Mouse (Mus musculus) heart, embryonic 12.5 days (tissue): ENCODE results near the gene Slc33a1. TPM values are rescaled to one million over a fixed set of nuclear protein-coding genes. Genes with fewer than 3 reads are reported as not detected.
A peak's percentile ranks its signal among the peaks of the same experiment; 100 is the strongest.

Experiments
- ATAC-seq: fragments of 200-750 bp; cut with Nextera tagmentation; 2 replicates; pipeline ENCODE4 v1.8.0; 2017; ENCODE audit warnings: moderate TSS enrichment, moderate library complexity; ENCODE audit not compliant: insufficient number of reproducible peaks, low FRiP score
- H3K27ac ChIP-seq: fragments of 300-500 bp; sonication (generic); 2 replicates; pipeline ENCODE4 v1.5.1; 2016; ENCODE audit warnings: mild to moderate bottlenecking, moderate library complexity; ENCODE audit not compliant: poor library complexity, severe bottlenecking
- H3K27me3 ChIP-seq: fragments of 300-500 bp; sonication (generic); replicated peaks from 2 replicates; pipeline ENCODE4 v1.6.1; 2016; ENCODE audit warnings: mild to moderate bottlenecking, moderate library complexity
- H3K36me3 ChIP-seq: fragments of 300-500 bp; sonication (generic); 2 replicates; pipeline ENCODE4 v1.6.1; 2016; ENCODE audit warnings: mild to moderate bottlenecking, moderate library complexity
- H3K4me1 ChIP-seq: fragments of 300-500 bp; sonication (generic); replicated peaks from 2 replicates; pipeline ENCODE4 v1.6.1; 2016; ENCODE audit warnings: mild to moderate bottlenecking
- H3K4me2 ChIP-seq: fragments of 300-500 bp; sonication (generic); 2 replicates; pipeline ENCODE4 v1.6.1; 2016; ENCODE audit warnings: mild to moderate bottlenecking, moderate library complexity
- H3K4me3 ChIP-seq: fragments of 300-500 bp; sonication (generic); 2 replicates; pipeline ENCODE4 v1.5.1; 2016; ENCODE audit warnings: mild to moderate bottlenecking
- H3K9ac ChIP-seq: fragments of 300-500 bp; sonication (generic); 2 replicates; pipeline ENCODE4 v1.6.1; 2016; ENCODE audit warnings: mild to moderate bottlenecking, moderate library complexity
- H3K9me3 ChIP-seq: fragments of 300-500 bp; sonication (generic); replicated peaks from 2 replicates; pipeline ENCODE4 v1.6.1; 2016; ENCODE audit warnings: mild to moderate bottlenecking, moderate library complexity
- WGBS: fragments of 180-500 bp; shearing (Covaris S2); methylation state at CpG from one replicate; pipeline ENCODE4 v1.1.7; 2016; 5-methylcytosine and 5-hydroxymethylcytosine counted together
- polyA plus RNA-seq: library from polyadenylated mRNA; unstranded; fragments of >200 nt; fragmentation: Nextera tagmentation; extraction: Ambion mirVana; gene quantifications from 2 replicates; pipeline ENCODE4 v1.2.1, GENCODE M21; 2016

The Slc33a1 gene
- polyA plus RNA-seq, 1 experiment from 2014 or later = 10.3 TPM

DNA sequence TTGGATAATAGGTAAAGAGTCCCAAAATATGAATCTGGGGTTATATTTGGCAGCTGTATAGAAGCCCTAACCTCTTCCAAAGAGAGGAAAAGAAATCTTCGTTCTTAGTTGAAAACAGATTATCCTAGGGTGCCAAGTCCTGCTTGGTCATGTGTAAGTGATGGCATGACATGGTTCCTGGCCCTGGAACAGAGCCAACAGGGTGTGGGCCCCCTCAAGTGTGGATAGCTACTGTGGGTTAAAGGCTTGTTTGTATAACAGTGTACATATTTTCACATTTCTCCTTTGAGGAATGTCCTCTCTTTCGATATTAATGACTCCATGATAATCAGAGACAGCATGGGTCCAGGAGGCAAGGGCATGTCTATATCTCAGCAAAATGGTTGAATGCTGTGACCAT is 25.6 kb downstream of the Slc33a1 start:
- H3K4me2 ChIP-seq = no peak overlapping the region
- H3K4me3 ChIP-seq = no peak overlapping the region
- ATAC-seq = no peak
- H3K9ac ChIP-seq = no peak overlapping the region
- peaks cover 7% of the 10 kb centered on the region; the same call in 1 of the 2 replicates for H3K36me3 ChIP-seq
- H3K9me3 ChIP-seq = no peaks in the 10 kb centered on the region
- H3K27me3 ChIP-seq = no peaks in the 10 kb centered on the region
- H3K4me1 ChIP-seq = no peaks in the 10 kb centered on the region
- 88% methylated on average over 2 of the region's 2 CpGs for WGBS
- H3K27ac ChIP-seq = no peak overlapping the region

- peak; percentile 96 for ATAC-seq
- Histone ChIP-seq H3K27ac (peak within 1 kb of the TSS; percentile 46; the same call in 1 of the 2 replicates), H3K4me3 (peak within 1 kb of the TSS; percentile 56), H3K27me3 (no peaks in the 10 kb centered on the region), H3K36me3 (peaks cover 4% of the 10 kb centered on the region; the same call in 1 of the 2 replicates), H3K4me2 (peak within 1 kb of the TSS; percentile 65), H3K9me3 (no peaks in the 10 kb centered on the region), H3K4me1 (0 out of 2 replicates have a peak, but pooled peaks cover 3% of the 10 kb centered on the region), H3K9ac (peak within 1 kb of the TSS; percentile 75)
- 4% methylated on average over 47 of the region's 48 CpGs for WGBS
Measured at GRCm38 (mm10) chr3:63928878-63929859, 35.4 kb downstream of the Slc33a1 start, which contains the start of gene E130311K13Rik. TSS of gene E130311K13Rik (minus strand) at chr3:63929472.

DNA sequence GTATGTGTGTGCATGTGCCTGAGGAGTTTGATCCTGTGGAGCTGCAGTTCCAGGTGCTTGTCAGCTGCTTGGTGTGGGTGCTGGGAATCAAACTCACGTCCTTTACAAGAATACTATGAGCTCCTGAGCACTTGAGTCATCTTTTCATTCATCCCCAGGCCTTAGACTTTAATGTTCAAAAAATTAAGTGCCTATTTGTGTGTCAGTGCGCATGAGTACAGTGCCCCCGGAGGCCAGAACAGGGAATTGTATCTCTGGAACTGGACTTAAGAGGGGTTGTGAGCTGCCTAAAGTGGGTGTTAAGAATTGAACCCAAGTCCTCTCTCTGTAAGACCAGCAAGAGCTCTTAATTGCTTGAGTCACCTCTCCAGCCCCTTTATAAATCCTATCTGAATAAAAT is 44.9 kb downstream of the Slc33a1 start:
- WGBS = 64% methylated on average over 3 of the region's 3 CpGs
- H3K27ac ChIP-seq = no peak overlapping the region
- no peaks in the 10 kb centered on the region for H3K27me3 ChIP-seq
- H3K9me3 ChIP-seq = no peaks in the 10 kb centered on the region
- H3K9ac ChIP-seq = no peak overlapping the region
- no peak overlapping the region for H3K4me2 ChIP-seq
- no peaks in the 10 kb centered on the region for H3K4me1 ChIP-seq
- no peak overlapping the region for H3K4me3 ChIP-seq
- ATAC-seq = no peak
- H3K36me3 ChIP-seq = peaks cover 26% of the 10 kb centered on the region

DNA sequence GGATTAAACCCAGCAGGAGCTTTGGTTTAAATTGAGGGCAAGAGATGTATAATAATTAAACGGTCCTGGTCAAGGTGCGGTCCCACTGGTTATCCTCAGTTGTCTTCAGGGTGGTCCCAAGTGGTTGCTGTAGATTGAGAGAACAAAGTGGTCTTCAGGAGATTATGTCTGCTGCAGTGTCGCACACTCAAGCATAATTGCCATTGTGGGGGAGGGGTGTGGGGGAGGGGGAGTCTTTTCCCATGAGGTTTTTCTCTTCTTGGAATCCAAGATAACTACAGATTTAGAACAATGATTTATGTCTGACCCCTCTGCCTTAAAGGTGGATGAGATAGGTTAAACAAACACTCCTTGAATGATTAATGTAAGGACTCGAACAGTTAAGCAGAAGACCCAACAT is 54.3 kb downstream of the Slc33a1 start:
- Histone ChIP-seq H3K9me3 (no peaks in the 10 kb centered on the region), H3K9ac (no peak overlapping the region), H3K36me3 (peaks cover 7% of the 10 kb centered on the region; the same call in 1 of the 2 replicates), H3K4me1 (0 out of 2 replicates have a peak, but pooled peaks cover 2% of the 10 kb centered on the region), H3K4me2 (no peak overlapping the region), H3K27ac (no peak overlapping the region), H3K27me3 (no peaks in the 10 kb centered on the region), H3K4me3 (no peak overlapping the region)
- no peak for ATAC-seq
- WGBS = 72% methylated on average over 4 of the region's 4 CpGs

DNA sequence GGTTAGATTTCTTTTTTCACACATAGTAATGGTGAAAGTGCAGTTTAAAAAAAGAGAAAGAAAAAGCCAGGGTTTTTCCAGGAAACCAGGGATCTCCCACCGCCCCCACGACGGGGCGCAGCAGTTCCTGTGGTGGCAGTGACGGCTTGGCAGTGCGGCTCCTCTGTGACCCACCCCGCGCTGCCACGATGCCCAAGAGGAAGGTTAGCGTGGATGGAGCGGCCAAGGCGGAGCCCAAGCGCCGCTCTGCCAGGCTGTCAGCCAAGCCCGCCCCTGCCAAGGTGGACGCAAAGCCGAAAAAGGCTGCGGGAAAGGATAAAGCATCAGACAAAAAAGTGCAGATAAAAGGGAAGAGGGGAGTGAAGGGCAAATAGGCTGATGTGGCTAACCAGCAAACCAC is 59.3 kb downstream of the Slc33a1 start:
- H3K27me3 ChIP-seq = no peaks in the 10 kb centered on the region; the same call in none of the 2 replicates
- H3K4me1 ChIP-seq = 0 out of 2 replicates have a peak, but pooled peaks cover 6% of the 10 kb centered on the region
- H3K27ac ChIP-seq = no peak overlapping the region
- 0 out of 2 replicates have a peak overlapping the region, but pooled peaks have one; percentile 28 for H3K9ac ChIP-seq
- H3K4me2 ChIP-seq = peak overlapping the region; percentile 72
- H3K36me3 ChIP-seq = no peaks in the 10 kb centered on the region
- no peak for ATAC-seq
- WGBS = 4% methylated on average over 18 of the region's 18 CpGs
- H3K4me3 ChIP-seq = peak overlapping the region; percentile 40
- H3K9me3 ChIP-seq = no peaks in the 10 kb centered on the region

DNA sequence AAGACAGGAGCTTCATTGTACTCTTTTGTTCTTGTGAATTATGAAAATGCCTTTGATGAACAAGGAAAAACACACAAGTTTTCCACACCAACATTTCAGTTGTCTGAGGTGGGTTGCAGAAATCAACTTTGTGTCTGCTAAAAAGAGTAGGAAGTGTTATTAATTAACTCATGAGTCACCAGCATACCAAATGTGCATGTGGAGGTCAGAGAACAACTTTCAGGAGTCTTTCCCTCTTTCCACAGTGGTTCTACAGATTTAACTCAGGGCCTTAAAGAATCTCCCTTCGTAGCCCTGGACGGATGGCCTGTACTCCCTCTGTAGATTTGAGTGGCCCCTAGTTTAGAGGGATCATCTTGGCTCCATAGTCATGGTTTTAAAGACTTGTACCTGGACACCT is 60.4 kb downstream of the Slc33a1 start:
- H3K27ac ChIP-seq = no peak overlapping the region
- 73% methylated on average over 2 of the region's 2 CpGs for WGBS
- no peak overlapping the region for H3K4me2 ChIP-seq
- no peaks in the 10 kb centered on the region for H3K9me3 ChIP-seq
- ATAC-seq = no peak
- no peak overlapping the region for H3K4me3 ChIP-seq
- no peaks in the 10 kb centered on the region for H3K36me3 ChIP-seq
- no peaks in the 10 kb centered on the region; the same call in none of the 2 replicates for H3K27me3 ChIP-seq
- H3K9ac ChIP-seq = no peak overlapping the region
- H3K4me1 ChIP-seq = 0 out of 2 replicates have a peak, but pooled peaks cover 10% of the 10 kb centered on the region

- peak overlapping the region; percentile 71 for H3K4me3 ChIP-seq
- peak overlapping the region; percentile 100 for H3K4me2 ChIP-seq
- ATAC-seq = no peak
- no peaks in the 10 kb centered on the region for H3K36me3 ChIP-seq
- H3K27me3 ChIP-seq = no peaks in the 10 kb centered on the region; the same call in none of the 2 replicates
- H3K27ac ChIP-seq = no peak overlapping the region
- 6% methylated on average over 12 of the region's 12 CpGs for WGBS
- H3K9ac ChIP-seq = no peak overlapping the region
- peaks cover 11% of the 10 kb centered on the region; the same call in 1 of the 2 replicates for H3K4me1 ChIP-seq
- H3K9me3 ChIP-seq = no peaks in the 10 kb centered on the region
Measured at GRCm38 (mm10) chr3:63900021-63900571, 64.5 kb downstream of the Slc33a1 start.

DNA sequence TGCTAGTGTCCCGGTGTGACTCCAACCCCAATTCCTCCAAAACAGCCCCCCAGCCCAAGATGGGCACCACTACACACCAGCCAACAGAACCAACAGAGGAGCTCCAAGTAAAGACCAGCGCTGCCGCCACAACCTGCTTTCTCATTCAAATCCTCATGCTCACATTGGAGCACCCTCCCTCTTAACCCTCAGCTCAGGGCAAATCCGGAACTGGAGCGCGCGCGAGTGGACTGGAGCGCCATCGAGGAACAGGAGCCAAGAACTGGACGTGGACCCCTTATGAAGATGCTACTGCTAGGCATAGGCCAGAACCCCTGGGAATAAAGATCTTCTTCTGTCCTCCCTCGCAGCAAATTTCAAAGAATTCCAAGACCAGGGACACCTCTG is 65.3 kb downstream of the Slc33a1 start, which contains the start of gene Plch1:
Plch1 (minus strand) TSS at position 164 of the 387 bp plus-strand sequence.
- Histone ChIP-seq H3K9me3 (no peaks in the 10 kb centered on the region), H3K9ac (peak within 1 kb of the TSS; percentile 71), H3K4me3 (peak within 1 kb of the TSS; percentile 71), H3K36me3 (no peaks in the 10 kb centered on the region), H3K4me1 (peaks cover 11% of the 10 kb centered on the region; the same call in 1 of the 2 replicates), H3K27me3 (no peaks in the 10 kb centered on the region; the same call in none of the 2 replicates), H3K4me2 (peak within 1 kb of the TSS; percentile 100), H3K27ac (no peak within 1 kb of the TSS)
- ATAC-seq = peak; percentile 71
- under 1% methylated on average over 12 of the region's 12 CpGs for WGBS

- ATAC-seq = peak; percentile 79
- Histone ChIP-seq H3K27me3 (no peaks in the 10 kb centered on the region; the same call in 1 of the 2 replicates), H3K27ac (no peak overlapping the region), H3K9me3 (no peaks in the 10 kb centered on the region), H3K4me1 (peaks cover 11% of the 10 kb centered on the region; the same call in 1 of the 2 replicates), H3K4me3 (peak overlapping the region; percentile 71), H3K9ac (peak overlapping the region; percentile 71), H3K4me2 (peak overlapping the region; percentile 100), H3K36me3 (no peaks in the 10 kb centered on the region)
- under 1% methylated on average over 41 of the region's 41 CpGs for WGBS
Measured at GRCm38 (mm10) chr3:63898581-63899308, 65.8 kb downstream of the Slc33a1 start.

- H3K36me3 ChIP-seq = no peaks in the 10 kb centered on the region
- no peak overlapping the region for H3K4me2 ChIP-seq
- no peaks in the 10 kb centered on the region for H3K9me3 ChIP-seq
- WGBS = 47% methylated on average over 1 of the region's 1 CpGs
- no peak overlapping the region for H3K9ac ChIP-seq
- peaks cover 11% of the 10 kb centered on the region; the same call in 1 of the 2 replicates for H3K4me1 ChIP-seq
- no peak for ATAC-seq
- no peak overlapping the region for H3K27ac ChIP-seq
- no peaks in the 10 kb centered on the region; the same call in 1 of the 2 replicates for H3K27me3 ChIP-seq
- no peak overlapping the region for H3K4me3 ChIP-seq
Measured at GRCm38 (mm10) chr3:63897177-63897576, 67.4 kb downstream of the Slc33a1 start.
